Mouse (Mus musculus) spleen, embryonic (tissue): ENCODE data around the gene Atf5.

ENCODE experiments used
- CTCF ChIA-PET: fragments of 350-600 bp; sonication (Branson Sonifier 250); formaldehyde crosslinking; loops from one replicate; lab custom pipeline; 2022; lab: Charles Lee

Atf5 gene

GRCm38 (mm10) chr7:44824872-44825271 lies 8.4 kb upstream of the Atf5 start:
- CTCF ChIA-PET: interaction anchor here (0.6 to 1.3 kb wide), 3 partner anchors 39 to 100 kb away, joined by 3 to 7 read pairs (median 3); no protein-coding TSS in a partner anchor

- CTCF ChIA-PET: interaction anchor here (0.6 to 1.1 kb wide), 4 partner anchors 15 to 198 kb away, joined by 3 to 11 read pairs (median 4); no protein-coding TSS in a partner anchor
Observed at GRCm38 (mm10) chr7:44823409-44823808, 7.0 kb upstream of the Atf5 start.

DNA sequence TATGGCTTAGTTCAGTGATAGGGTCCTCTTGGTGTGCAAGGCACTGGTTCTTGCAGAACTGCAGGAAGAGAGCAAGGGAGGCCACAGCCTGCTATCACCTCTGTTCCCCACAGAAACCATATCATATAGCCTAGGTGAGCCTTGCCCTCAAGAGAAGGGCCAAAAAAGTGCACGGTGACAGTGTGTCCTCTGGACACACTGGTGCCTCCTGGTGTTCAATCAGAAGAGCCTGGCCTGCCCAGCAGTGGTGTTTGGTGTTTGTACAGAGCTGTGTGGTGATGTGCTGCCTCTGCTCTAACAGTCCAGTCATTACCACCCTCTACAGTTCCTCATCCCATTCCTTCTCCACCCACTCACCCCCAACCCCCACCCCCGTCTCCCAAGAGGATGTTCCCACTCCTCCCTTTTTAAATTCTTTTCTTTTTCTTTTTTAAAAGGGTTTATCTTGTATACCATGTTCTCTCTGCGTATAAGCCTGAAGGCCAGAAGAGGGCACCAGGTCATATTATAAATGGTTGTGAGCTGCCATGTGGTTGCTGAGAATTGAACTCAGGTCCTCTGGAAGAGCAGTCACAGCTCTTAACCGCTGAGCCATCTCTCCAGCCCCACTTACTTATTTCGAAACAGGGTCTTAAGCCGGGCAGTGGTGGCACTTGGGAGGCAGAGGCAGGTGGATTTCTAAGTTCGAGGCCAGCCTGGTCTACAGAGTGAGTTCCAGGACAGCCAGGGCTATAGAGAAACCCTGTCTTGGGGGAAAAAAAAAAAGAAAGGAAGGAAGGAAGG lies 5.4 kb upstream of the Atf5 start:
- CTCF ChIA-PET: no interaction called here

DNA sequence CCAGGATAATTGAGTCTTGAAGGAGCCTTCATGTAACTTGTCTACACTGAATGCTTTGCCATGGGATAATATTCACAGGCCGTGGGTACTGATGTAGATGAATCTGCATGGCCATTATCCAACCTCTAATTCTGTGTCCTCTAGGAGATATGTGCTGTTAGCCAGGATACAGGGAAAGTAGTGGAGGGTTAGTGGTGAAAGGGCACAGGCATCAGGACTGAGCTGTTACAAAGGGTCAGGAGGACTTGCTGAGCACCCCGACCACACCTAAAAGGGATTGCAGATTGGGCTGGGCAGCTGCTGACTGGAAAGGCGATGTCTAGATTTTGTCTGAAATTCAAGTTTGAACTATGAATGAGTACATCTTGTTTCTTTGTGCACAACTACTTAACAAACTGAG lies 4.1 kb upstream of the Atf5 start:
- CTCF ChIA-PET: no interaction called here

GRCm38 (mm10) chr7:44819863-44820262 lies 3.4 kb upstream of the Atf5 start:
- CTCF ChIA-PET: no interaction called here

DNA sequence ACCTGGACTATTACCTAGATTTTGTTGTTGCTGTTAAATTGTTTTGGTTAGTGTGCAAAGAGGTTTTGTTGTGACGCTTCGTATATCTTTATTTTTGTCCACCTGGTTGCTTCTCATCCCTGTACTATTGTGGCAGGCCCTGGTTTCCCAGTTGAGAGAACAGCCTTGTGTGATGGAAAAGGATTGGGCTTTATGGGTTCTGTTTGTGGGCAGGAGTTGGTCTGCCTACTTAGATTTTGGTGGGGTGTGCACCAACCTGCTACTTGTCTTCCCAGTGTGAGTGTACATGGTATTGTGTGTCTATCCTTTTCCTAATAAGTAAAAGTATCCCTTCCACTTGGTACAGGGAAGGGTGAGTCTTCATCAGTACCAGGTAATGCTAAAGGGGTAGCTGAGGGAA lies 2.9 kb upstream of the Atf5 start:
- CTCF ChIA-PET: interaction anchor here (0.8 kb wide), 1 partner anchor 30 kb away, joined by 3 read pairs; no protein-coding TSS in a partner anchor

GRCm38 (mm10) chr7:44818751-44819235 lies 2.3 kb upstream of the Atf5 start:
- CTCF ChIA-PET: interaction anchor here (0.8 kb wide), 1 partner anchor 31 kb away, joined by 3 read pairs; no protein-coding TSS in a partner anchor

- CTCF ChIA-PET: no interaction called here
Observed at GRCm38 (mm10) chr7:44818164-44818563, 1.7 kb upstream of the Atf5 start.

GRCm38 (mm10) chr7:44817441-44817840 lies 983 bp upstream of the Atf5 start:
- CTCF ChIA-PET: no interaction called here

DNA sequence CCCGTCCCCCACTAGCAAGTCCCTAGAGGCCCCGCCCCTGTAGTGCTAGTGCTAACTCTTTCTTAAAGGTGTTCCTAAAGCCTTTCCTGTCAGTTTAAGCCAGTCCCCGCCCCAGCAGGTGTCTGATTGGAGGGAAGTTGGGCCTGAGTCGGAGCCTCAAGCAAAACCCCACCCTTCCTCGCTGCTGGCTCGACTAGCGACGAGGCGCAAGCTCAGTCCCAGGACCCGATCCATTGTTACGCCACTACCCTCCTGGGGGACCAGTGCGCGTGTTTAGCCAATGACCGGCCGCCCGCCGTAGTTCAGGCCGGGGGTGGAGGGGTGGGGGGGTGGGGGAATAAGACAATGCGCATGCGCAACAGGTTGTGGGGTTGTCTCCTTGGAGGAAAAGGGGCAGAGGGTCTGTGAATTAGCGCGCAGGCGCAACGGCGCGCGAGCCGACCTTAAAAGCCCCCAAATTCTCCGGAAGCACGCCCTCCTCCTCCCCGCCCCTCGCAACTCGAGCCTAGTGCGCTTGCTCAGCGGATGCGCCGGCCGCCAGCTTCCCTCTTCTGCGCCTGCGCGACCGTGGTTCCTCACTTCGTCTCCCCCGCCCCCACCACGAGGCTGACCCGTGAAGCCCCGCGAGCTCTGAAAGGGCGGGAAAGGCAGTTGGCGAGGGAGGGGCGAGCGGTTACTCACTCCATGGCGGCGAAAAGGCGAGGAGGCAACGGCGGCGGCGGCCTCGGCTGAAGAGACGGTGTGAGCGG lies 563 bp downstream of the Atf5 start, which contains the start of the genes Nup62 and Il4i1:
Gene Nup62, plus strand, starts transcription at position 368 of the 749 bp plus-strand sequence.
Gene Il4i1, plus strand, starts transcription at position 667 of the 749 bp plus-strand sequence.
- CTCF ChIA-PET: interaction anchor here (0.6 kb wide), 2 partner anchors 74 to 513 kb away, joined by 6 to 8 read pairs; no protein-coding TSS in a partner anchor

DNA sequence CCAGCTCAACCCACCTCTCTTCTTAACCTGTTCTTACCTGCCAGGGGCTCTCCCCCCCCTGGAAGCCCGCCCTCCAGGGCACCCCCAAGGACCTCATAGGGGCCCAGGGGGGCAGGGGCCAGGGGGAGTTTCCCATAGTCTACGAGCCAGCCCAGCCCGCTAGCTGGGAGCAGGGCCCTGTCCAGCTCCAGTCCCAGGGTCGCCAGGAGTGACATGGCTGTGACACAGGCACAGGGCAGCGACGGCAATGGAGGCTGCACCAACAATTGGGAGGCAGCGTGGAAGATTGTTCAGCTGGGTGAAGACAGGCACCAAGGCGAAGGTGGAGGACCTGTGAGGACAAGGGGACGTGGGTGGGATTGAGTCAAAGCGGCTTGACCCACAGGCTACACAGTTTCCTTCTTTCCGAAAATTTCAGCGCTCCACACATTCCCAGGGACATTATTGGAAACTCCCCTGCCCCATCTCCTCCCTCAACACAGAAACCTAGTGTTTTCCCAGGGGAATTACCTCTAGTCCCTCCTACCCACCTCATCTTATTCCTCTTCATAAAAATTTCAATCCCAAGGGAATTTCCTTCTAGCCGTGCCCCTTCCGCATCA lies 1.4 kb downstream of the Atf5 start:
- CTCF ChIA-PET: interaction anchor here (0.6 kb wide), 2 partner anchors 73 to 512 kb away, joined by 6 to 8 read pairs; no protein-coding TSS in a partner anchor

DNA sequence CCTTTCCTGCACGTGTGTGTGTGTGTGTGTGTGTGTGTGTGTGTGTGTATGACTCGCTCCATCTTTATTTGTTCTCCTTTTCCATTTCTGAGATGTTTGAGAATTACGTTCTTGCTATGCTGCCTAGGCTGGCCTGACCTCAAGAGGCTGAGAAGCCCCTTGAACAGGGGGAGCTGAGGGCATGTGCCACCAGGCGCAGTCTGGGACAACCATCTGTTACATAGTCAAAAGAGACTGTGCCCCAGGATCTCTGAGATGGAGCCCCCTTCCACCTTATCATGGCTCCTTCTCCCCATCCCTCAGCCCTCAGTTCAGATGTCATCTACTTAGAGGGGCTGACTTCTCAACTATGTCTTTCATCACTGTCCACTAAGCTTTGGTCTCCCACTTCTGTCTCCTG lies 2.0 kb downstream of the Atf5 start:
- CTCF ChIA-PET: no interaction called here

- CTCF ChIA-PET: no interaction called here
Observed at GRCm38 (mm10) chr7:44813985-44814384, 2.5 kb downstream of the Atf5 start.

GRCm38 (mm10) chr7:44812651-44813325 lies 3.7 kb downstream of the Atf5 start:
- CTCF ChIA-PET: no interaction called here

DNA sequence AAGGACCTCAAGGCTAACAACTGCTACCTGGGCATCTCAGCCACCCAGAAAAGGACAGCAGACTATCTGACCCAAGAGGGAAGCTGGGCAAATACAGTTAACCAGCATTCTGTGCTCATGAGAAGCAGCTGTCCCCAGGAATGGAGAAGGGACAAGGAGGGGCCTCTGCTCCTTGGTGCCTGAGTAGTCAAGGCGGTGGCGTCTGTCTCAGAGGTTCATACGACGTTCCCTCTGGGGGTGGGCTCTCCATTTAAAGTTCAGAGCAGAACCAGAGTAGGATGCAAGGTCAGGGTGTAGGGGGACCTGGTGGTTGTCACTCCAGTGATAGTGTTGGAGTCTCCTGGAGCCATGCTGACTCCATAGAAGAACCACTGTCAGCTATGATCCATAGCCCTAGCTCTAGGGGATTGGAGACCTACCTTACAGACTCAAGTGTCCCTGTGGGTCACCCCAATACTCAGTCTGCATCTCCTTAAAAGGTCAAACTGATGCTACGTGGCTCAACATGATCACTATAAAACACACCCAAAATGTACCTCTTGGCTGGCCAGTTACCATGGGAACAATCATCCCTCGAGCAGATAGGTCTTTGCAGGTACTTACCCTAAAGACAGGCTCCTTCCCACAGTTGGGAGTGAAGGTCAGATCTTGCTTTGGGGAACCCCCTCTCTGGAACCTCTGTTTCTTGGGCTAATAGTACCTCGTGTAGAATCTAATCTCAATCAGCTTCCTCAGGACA lies 5.5 kb downstream of the Atf5 start:
- CTCF ChIA-PET: no interaction called here

GRCm38 (mm10) chr7:44810365-44810764 lies 6.1 kb downstream of the Atf5 start:
- CTCF ChIA-PET: no interaction called here

DNA sequence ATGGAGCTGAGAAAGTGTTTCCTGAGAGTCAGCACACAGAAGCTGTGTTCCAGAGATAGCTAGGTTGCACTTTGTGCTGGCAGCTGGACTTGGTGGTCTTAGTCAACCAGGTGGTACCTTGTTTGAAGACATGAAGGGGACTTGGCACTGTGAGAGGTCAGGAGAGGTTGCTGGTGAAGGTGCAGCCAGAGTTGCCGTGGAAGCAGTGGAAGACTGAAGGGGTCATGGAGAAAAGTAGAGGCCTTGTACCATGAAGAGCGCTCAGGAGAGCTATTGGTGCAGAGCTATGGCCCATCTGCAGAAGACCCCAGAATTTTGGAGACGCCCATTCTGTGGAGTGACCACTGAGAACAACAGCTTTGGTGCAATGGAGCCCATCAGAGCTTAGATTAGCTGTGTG lies 7.0 kb downstream of the Atf5 start:
- CTCF ChIA-PET: no interaction called here

DNA sequence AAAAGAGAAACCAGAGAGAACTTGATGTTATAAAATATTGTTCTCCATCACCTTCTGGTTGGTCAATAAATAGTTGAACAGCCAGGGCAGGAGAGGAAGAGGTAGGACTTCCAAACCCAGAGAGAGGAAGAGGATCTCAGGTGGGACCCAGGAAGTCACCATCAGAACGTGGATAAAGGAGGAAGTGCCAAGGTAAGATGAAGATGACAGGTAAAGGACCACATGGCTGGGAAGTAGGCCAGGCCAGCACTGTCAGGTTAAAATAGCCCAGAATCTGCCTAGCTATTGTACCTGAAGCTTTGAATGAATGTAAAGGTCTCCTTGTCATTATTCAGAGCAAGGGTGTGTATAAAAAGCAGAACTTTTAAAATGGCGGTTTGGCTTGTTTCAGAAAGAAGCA lies 7.5 kb downstream of the Atf5 start:
- CTCF ChIA-PET: no interaction called here

DNA sequence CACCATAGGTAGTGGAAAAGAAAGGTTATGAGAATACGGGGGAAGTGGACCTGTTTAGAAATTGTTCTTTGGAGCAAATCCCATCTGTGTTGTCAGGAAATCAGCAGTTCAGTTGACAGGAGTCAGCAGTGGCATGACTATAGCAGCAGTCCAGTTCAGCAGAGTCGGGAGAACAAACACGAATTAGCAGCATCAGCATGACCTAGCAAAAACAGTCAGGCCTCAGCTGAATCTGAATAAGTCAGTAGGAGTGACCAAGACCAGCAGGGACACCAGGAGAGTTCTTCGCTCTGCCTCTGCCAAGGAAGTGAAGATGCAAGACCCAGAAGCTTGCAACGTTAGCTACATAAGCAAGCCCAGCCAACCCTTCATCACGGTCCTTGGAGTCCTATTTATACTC lies 23.7 kb downstream of the Atf5 start:
- CTCF ChIA-PET: no interaction called here

GRCm38 (mm10) chr7:44790066-44790465 lies 26.4 kb downstream of the Atf5 start:
- CTCF ChIA-PET: no interaction called here
